Mouse (Mus musculus): ENCODE data around the gene Ctcf. TPM values are rescaled to one million over a fixed set of nuclear protein-coding genes. Genes with fewer than 3 reads are reported as not detected.
A peak's percentile ranks its signal among the peaks of the same experiment; 100 is the strongest.
"Not testable (repeated sequence)": the region's sequence is repeated elsewhere in the genome, so short reads cannot be mapped to it uniquely, and the experiment has no call there.

The Ctcf gene
- polyA plus RNA-seq (2014; fragmentation: Nextera tagmentation; extraction: Ambion mirVana) = 93.3 and 95.1 TPM in 2 replicates

DNA sequence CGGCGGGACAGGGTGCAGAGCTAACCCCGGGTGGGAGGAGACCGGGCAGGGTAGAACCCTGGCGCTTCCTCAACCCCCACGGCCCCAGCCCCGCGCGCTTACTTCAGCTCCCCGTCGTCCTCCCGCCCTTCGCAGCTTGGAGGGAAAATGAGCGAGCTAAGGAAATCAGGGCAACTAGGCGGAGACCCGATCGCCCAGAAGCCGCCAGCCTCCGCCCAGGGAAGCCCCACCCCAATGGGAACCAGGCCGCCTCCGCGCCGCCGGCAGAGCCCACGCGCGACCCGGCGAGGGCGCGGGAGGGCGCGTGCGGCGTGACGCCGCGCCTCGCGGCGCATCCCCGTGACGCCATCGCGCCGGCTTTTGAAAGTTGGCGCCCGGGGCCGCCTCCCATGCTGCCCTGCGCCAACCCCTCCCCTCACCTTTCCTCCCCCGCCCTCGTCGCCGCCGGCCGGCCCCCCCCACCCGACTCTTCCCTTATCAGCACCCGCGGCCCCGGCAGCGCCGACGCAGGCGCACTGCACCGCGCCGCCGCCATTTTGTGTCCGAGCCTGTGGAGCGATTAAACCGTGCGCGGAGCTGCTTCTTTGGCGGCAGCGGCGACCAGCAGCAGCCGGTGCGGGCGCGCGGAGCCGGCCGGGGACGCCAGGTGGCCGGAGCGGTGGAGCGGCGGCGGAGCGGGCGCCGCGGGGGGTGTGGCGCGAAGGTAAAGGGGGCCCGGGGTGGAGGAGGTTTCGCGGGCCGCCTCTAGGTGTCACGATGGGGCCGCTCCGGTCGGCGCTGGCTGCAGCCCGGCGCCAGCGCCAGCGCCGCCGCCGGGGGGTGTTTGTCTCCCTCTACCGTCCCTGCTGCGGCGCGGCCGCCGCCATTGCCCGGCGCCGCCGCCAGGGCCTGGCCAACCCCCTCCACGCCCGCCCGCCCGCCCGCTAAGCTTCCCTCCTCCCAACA is at the start of gene Ctcf:
Gene Ctcf (plus strand): TSS at position 551 of the 945 bp plus-strand sequence.
- Histone ChIP-seq H3K4me3 (ENCODE audit: low read depth, low read length) (peak within 1 kb of the TSS; percentile 61), H3K4me2 (ENCODE audit: low read length) (peak within 1 kb of the TSS; percentile 73), H3K9ac (ENCODE audit: low read length) (peak within 1 kb of the TSS; percentile 79), H3K27me3 (replicated peaks; ENCODE audit: control insufficient read depth, insufficient read depth, low read length) (no peaks in the 10 kb centered on the region), H3K27ac (ENCODE audit: low read depth) (peak within 1 kb of the TSS; percentile 98), H3K4me1 (replicated peaks; ENCODE audit: control insufficient read depth, insufficient read depth, low read length) (peaks cover 31% of the 10 kb centered on the region), H3K9me3 (ENCODE audit: control insufficient read depth, low read length) (no peaks in the 10 kb centered on the region), H3K36me3 (ENCODE audit: control insufficient read depth, insufficient read depth, low read length) (no peaks in the 10 kb centered on the region)
- WGBS = under 1% methylated on average over 110 of the region's 126 CpGs
- DNase-seq (ENCODE audit: low spot score) = peak; percentile 96
- peak; percentile 93 for ATAC-seq (replicated peaks; ENCODE audit: low FRiP score, low TSS enrichment, low read depth)

DNA sequence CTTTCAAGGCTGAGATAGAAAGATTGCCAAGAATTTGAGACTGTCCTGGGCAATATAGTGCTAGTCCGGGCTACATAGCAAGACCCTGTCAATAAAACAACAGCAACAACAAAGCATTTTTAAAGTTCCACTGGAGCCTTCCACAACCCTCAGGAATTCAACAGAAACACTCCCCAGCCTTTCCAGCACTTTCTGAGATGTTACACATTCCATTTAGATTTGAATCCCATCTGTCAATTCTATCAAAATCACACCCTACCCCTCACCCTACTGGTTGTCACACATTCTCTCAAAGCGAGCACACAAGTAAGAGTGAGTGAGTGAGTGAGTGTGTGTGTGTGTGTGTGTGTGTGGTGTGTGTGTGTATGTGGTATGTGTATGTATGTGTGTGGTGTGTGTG is 43.9 kb upstream of the Ctcf start:
- DNase-seq (ENCODE audit: low spot score) (no peak), ATAC-seq (replicated peaks; ENCODE audit: low FRiP score, low TSS enrichment, low read depth) (no peak)
- Histone ChIP-seq H3K4me2 (ENCODE audit: low read length) (no peak overlapping the region), H3K9ac (ENCODE audit: low read length) (no peak overlapping the region), H3K27ac (ENCODE audit: low read depth) (no peak overlapping the region), H3K27me3 (replicated peaks; ENCODE audit: control insufficient read depth, insufficient read depth, low read length) (no peaks in the 10 kb centered on the region), H3K4me1 (replicated peaks; ENCODE audit: control insufficient read depth, insufficient read depth, low read length) (peaks cover 17% of the 10 kb centered on the region), H3K4me3 (ENCODE audit: low read depth, low read length) (no peak overlapping the region), H3K36me3 (ENCODE audit: control insufficient read depth, insufficient read depth, low read length) (no peaks in the 10 kb centered on the region), H3K9me3 (ENCODE audit: control insufficient read depth, low read length) (no peaks in the 10 kb centered on the region)
- 77% methylated on average over 2 of the region's 2 CpGs for WGBS

DNA sequence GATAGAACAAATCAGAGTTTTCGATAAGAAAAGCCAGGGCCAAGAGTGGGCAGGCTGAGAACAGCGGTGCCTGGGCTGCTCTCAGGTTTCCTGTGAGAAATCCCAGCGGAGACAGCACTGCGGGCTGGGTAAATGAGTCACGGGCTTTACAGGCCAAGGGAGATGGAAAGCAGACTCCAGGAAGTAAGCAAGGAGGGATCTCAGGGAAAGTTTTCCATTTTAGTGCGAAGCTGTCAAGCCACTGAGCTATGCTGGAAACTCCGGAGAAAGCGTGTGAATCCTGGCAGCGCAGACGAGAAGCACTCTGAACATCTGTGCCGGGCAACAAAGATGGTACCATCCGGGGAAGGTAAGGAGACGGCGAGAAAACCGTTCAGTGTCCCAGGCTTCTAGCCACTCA is 42.5 kb upstream of the Ctcf start:
- H3K27me3 ChIP-seq (replicated peaks; ENCODE audit: control insufficient read depth, insufficient read depth, low read length) = no peaks in the 10 kb centered on the region
- H3K4me1 ChIP-seq (replicated peaks; ENCODE audit: control insufficient read depth, insufficient read depth, low read length) = peaks cover 17% of the 10 kb centered on the region
- H3K4me2 ChIP-seq (ENCODE audit: low read length) = peak overlapping the region; percentile 50
- WGBS = 6% methylated on average over 15 of the region's 15 CpGs
- H3K36me3 ChIP-seq (ENCODE audit: control insufficient read depth, insufficient read depth, low read length) = no peaks in the 10 kb centered on the region
- peak overlapping the region; percentile 90 for H3K27ac ChIP-seq (ENCODE audit: low read depth)
- peak overlapping the region; percentile 31 for H3K4me3 ChIP-seq (ENCODE audit: low read depth, low read length)
- DNase-seq (ENCODE audit: low spot score) (peak; percentile 79), ATAC-seq (replicated peaks; ENCODE audit: low FRiP score, low TSS enrichment, low read depth) (peak; percentile 76)
- no peaks in the 10 kb centered on the region for H3K9me3 ChIP-seq (ENCODE audit: control insufficient read depth, low read length)
- peak overlapping the region; percentile 43 for H3K9ac ChIP-seq (ENCODE audit: low read length)

DNA sequence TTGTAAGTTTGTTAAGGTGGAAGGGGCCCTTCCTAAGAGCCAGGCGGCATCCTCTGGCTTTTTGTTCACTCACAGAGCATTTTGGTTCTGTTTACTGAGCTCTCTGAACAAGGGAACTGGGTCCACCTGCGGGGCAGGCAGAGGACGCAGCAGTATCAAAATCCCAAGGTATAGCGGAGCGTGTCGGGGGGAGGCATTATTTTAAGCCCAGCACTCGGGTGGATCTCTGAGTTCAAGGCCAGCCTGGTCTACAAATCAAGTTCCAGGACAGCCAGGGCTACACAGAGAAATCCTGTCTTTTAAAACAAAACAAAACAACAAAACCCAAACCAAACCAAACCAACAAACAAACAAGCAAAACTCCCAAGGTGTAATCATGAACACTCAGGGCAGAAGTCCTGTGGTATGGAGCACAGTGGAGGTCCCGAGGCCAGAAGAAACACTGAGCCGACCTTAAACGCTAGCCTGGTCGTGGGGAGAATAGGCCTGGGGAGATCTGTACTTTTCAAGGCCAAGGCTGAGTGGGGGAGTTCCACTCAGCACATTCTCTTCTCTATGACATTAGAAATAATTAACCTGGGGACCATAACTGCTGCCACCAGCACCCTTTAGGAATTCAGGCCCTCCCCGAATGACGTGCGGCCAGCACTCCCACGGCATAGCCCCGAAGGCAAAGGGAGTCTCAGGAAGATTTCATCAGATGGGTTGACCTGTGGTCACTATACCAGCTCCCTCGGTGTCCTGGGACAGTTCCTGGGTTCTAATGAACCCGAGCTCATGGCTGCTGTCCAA is 41.7 kb upstream of the Ctcf start:
- H3K4me1 ChIP-seq (replicated peaks; ENCODE audit: control insufficient read depth, insufficient read depth, low read length) = peaks cover 17% of the 10 kb centered on the region
- peak overlapping the region; percentile 90 for H3K27ac ChIP-seq (ENCODE audit: low read depth)
- H3K4me2 ChIP-seq (ENCODE audit: low read length) = peak overlapping the region; percentile 50
- no peaks in the 10 kb centered on the region for H3K27me3 ChIP-seq (replicated peaks; ENCODE audit: control insufficient read depth, insufficient read depth, low read length)
- peak overlapping the region; percentile 43 for H3K9ac ChIP-seq (ENCODE audit: low read length)
- ATAC-seq (replicated peaks; ENCODE audit: low FRiP score, low TSS enrichment, low read depth) (no peak), DNase-seq (ENCODE audit: low spot score) (no peak)
- peak overlapping the region; percentile 31 for H3K4me3 ChIP-seq (ENCODE audit: low read depth, low read length)
- 59% methylated on average over 18 of the region's 18 CpGs for WGBS
- no peaks in the 10 kb centered on the region for H3K36me3 ChIP-seq (ENCODE audit: control insufficient read depth, insufficient read depth, low read length)
- H3K9me3 ChIP-seq (ENCODE audit: control insufficient read depth, low read length) = no peaks in the 10 kb centered on the region

DNA sequence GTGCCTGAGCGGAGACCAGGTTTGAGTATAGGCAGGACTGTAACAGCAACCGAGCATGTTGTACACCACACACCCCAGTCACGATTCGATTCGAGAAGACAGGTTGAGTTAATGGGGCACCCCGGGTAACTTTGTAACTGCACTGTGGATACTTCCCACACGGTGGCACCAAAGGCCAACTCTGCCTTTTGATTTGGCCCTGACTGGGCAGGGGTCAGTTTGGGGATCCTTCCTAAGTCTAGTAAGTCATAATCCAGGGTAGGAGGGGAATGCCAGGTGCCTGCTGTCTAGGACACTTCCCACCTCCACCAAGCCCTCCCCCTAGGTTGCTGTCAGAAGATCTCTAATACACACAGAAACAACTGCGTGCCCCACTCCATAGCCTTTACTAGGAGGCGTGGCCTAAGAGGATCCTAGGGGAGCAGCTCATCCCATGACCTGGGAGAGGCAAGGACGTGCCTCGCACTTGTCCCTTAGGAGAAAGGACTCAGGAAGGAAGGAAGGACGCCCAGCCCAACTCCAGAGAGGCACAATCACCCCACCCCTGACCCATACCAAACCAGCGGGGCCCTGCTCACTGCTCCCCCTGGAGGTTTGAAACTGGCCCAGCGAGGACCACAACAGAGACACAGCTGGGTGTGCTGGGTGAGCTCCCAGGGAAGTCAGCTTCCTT is 39.9 kb upstream of the Ctcf start:
- H3K27me3 ChIP-seq (replicated peaks; ENCODE audit: control insufficient read depth, insufficient read depth, low read length) = no peaks in the 10 kb centered on the region
- H3K4me2 ChIP-seq (ENCODE audit: low read length) = peak overlapping the region; percentile 38
- ATAC-seq (replicated peaks; ENCODE audit: low FRiP score, low TSS enrichment, low read depth) = peak; percentile 54
- no peak overlapping the region; the same call in 1 of the 2 replicates for H3K27ac ChIP-seq (ENCODE audit: low read depth)
- no peaks in the 10 kb centered on the region for H3K9me3 ChIP-seq (ENCODE audit: control insufficient read depth, low read length)
- H3K36me3 ChIP-seq (ENCODE audit: control insufficient read depth, insufficient read depth, low read length) = no peaks in the 10 kb centered on the region
- no peak overlapping the region for H3K4me3 ChIP-seq (ENCODE audit: low read depth, low read length)
- peak; percentile 80 for DNase-seq (ENCODE audit: low spot score)
- WGBS = 11% methylated on average over 14 of the region's 14 CpGs
- H3K4me1 ChIP-seq (replicated peaks; ENCODE audit: control insufficient read depth, insufficient read depth, low read length) = peaks cover 17% of the 10 kb centered on the region
- H3K9ac ChIP-seq (ENCODE audit: low read length) = no peak overlapping the region

DNA sequence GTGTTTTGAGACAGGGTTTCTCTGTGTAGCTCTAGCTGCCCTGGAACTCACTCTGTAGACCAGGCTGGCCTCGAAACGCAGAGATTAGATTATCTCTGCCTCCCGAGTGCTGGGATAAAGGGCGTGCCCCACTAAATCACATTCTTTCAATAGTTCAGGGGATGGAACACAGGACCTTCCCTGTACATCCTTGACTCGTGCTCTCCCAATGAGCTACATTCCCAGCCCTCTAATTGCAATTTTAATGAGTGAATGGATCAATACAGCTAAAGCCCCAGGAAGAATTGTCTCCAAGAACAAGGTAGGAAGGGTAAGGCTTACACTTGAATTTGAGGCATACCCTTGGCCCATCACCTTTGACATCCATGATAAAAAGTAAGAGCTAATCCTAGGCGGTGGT is 37.6 kb upstream of the Ctcf start:
- no peak overlapping the region for H3K4me3 ChIP-seq (ENCODE audit: low read depth, low read length)
- DNase-seq (ENCODE audit: low spot score) = no peak
- 83% methylated on average over 6 of the region's 6 CpGs for WGBS
- no peak for ATAC-seq (replicated peaks; ENCODE audit: low FRiP score, low TSS enrichment, low read depth)
- H3K27me3 ChIP-seq (replicated peaks; ENCODE audit: control insufficient read depth, insufficient read depth, low read length) = no peaks in the 10 kb centered on the region
- no peak overlapping the region for H3K4me2 ChIP-seq (ENCODE audit: low read length)
- no peak overlapping the region for H3K27ac ChIP-seq (ENCODE audit: low read depth)
- peaks cover 17% of the 10 kb centered on the region for H3K4me1 ChIP-seq (replicated peaks; ENCODE audit: control insufficient read depth, insufficient read depth, low read length)
- no peaks in the 10 kb centered on the region for H3K9me3 ChIP-seq (ENCODE audit: control insufficient read depth, low read length)
- H3K36me3 ChIP-seq (ENCODE audit: control insufficient read depth, insufficient read depth, low read length) = no peaks in the 10 kb centered on the region
- no peak overlapping the region for H3K9ac ChIP-seq (ENCODE audit: low read length)

DNA sequence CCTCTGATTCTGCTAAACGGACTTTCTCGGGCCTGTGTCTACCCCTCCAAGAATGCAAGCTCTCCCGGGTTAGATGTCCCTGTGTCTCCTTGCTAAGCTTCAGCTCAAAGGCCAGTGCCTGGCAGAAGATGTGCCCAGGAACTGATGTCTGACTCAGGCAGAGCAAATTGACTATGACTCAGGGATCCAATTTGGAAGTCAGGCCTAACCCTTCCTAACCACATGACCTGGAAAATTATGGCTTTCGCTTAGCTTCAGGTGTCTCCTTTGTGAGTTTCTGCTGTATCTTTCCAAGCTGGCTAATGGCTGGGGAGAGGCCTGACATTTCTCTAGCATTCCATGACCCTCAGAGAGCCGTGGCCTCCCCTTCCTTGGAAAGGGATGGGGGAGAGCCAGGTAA is 35.1 kb upstream of the Ctcf start:
- ATAC-seq (replicated peaks; ENCODE audit: low FRiP score, low TSS enrichment, low read depth) (no peak), DNase-seq (ENCODE audit: low spot score) (no peak)
- Histone ChIP-seq H3K9me3 (ENCODE audit: control insufficient read depth, low read length) (no peaks in the 10 kb centered on the region), H3K27ac (ENCODE audit: low read depth) (no peak overlapping the region), H3K4me2 (ENCODE audit: low read length) (no peak overlapping the region), H3K4me3 (ENCODE audit: low read depth, low read length) (no peak overlapping the region), H3K4me1 (replicated peaks; ENCODE audit: control insufficient read depth, insufficient read depth, low read length) (peaks cover 16% of the 10 kb centered on the region), H3K9ac (ENCODE audit: low read length) (no peak overlapping the region), H3K36me3 (ENCODE audit: control insufficient read depth, insufficient read depth, low read length) (no peaks in the 10 kb centered on the region), H3K27me3 (replicated peaks; ENCODE audit: control insufficient read depth, insufficient read depth, low read length) (no peaks in the 10 kb centered on the region)
- WGBS = 69% methylated on average over 5 of the region's 5 CpGs

DNA sequence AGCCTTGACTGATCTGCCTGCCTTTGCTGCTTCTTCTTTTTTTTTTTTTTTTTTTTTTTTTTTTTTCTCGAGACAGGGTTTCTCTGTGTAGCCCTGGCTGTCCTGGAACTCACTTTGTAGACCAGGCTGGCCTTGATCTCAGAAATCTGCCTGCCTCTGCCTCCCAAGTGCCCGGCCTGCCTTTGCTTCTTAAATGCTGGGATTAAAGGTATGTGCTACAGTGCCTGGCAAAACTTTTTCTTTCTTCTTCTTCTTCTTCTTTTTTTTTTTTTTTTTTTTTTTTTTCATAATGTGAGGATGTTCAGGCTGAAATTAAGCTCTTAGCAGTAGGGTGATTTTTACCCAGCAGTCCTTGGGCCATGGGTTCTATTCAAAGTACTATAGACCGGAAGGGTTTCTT is 33.8 kb upstream of the Ctcf start:
- not testable (repeated sequence) for H3K9ac ChIP-seq (ENCODE audit: low read length); DNase-seq (ENCODE audit: low spot score); ATAC-seq (replicated peaks; ENCODE audit: low FRiP score, low TSS enrichment, low read depth); H3K4me3 ChIP-seq (ENCODE audit: low read depth, low read length); H3K36me3 ChIP-seq (ENCODE audit: control insufficient read depth, insufficient read depth, low read length); H3K27me3 ChIP-seq (replicated peaks; ENCODE audit: control insufficient read depth, insufficient read depth, low read length); H3K4me2 ChIP-seq (ENCODE audit: low read length); H3K27ac ChIP-seq (ENCODE audit: low read depth); H3K9me3 ChIP-seq (ENCODE audit: control insufficient read depth, low read length)
- 97% methylated on average over 2 of the region's 3 CpGs for WGBS
- H3K4me1 ChIP-seq (replicated peaks; ENCODE audit: control insufficient read depth, insufficient read depth, low read length) = peaks cover 17% of the 10 kb centered on the region
